Mouse (Mus musculus) gastrocnemius, postnatal 14 days (tissue): ENCODE measurements at regions not wholly inside any gene's neighbourhood (a gene's known extent, or its start where the extent isn't known, plus 50 kb on each side); places are given as distances from the start of the nearest gene placed in this dataset.
"Not testable (repeated sequence)": the region's sequence is repeated elsewhere in the genome, so short reads cannot be mapped to it uniquely, and the experiment has no call there.

ENCODE experiments used
- DNase-seq: peaks from one replicate; pipeline ENCODE4 v3.0.0; 2021; ENCODE audit warnings: mixed read lengths
- intact Hi-C: fragments of 180-260 bp; cut with DNase I; formaldehyde crosslinking; loops from one replicate; pipeline ENCODE4 v1.15.1; 2025; ENCODE audit warnings: low total_unique reads

GRCm38 (mm10) chr9:11441241-11441997, 536.8 kb upstream of the Cntn5 start:
- DNase-seq, intact Hi-C loops: not testable (repeated sequence)

DNA sequence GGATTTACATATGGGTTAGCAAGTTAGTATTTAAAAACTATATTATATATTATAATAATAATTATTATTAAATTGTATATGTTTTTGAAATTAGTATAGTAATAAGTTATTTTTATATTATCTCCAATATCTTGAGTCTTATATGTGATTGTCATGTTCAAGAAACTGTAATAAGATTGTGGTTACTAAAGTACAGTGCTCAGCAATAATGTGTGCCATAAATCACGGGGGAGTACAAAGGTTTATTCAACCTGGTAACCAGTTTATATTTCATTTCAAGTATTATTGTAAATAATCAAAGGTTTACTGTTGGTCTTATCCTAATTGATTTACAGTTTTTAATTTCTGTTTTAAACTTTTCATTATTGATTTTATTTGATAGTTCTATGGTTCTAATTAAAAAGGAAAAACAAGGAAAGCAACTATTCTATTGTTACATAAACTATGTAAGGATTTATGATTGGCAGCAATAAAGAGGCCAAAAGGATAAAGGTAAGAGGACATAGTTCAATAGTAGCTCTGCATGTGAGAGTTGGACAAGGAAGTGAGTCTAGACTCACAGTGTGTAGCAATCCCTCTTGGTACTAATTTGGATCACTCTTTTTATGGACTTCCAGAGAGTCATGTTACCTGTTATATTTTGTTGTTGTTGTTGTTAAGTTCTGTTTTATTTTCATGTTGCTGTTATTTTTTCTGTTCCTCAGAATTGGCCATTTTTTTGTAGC, 532.0 kb upstream of the Cntn5 start:
- intact Hi-C loops, result loop anchor here (10.0 kb wide), 1 partner anchor 522 kb away; no protein-coding TSS in a partner anchor
- no peak for DNase-seq

- no peak for DNase-seq
- intact Hi-C loops, result loop anchor here (10.0 kb wide), 1 partner anchor 521 kb away; no protein-coding TSS in a partner anchor
These were observed 531.4 kb upstream of the Cntn5 start for GRCm38 (mm10) chr9:11436014-11436413.

DNA sequence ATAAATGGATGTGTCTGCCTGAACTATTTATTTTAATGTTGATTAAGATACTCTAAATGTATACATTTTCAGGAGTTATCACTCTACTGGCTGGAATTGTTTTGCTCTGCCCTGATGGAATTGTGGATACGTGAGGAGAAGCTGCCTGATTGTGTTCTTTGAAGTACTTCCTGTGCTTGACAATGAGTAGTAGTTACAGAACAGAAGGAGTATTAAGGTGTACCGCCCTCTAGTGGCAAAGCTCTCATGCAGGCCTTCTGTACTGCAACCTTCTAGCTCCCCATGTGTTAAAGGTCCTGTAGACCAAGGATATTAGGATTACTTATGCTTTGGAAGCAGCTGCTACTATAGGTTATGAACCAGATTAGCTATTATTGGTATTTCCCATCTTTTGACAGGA, 530.4 kb upstream of the Cntn5 start:
- DNase-seq, result no peak
- intact Hi-C loops, result loop anchor here (10.0 kb wide), 1 partner anchor 520 kb away; no protein-coding TSS in a partner anchor

DNA sequence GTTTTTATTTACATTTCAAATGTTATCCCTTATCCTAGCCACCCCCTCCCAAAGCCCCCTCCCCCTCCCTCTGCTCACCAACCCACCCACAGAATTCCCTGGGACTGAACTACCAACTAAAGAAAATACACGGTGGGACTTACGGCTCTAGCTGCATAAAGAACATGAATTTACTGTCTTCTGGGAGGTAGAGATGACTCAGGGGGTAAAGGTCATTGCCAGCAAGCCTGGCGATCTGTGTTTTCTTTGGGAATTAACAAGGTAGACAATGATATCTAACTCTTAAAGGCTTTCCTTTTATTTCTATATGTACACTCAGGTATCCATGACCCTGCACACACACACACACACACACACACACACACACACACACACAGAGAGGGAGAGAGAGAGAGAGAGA, 521.9 kb upstream of the Cntn5 start:
- intact Hi-C loops, result no loop called here
- no peak for DNase-seq

- intact Hi-C loops, result no loop called here
These were observed 492.3 kb upstream of the Cntn5 start for GRCm38 (mm10) chr9:11396829-11397228.

GRCm38 (mm10) chr9:11381648-11382075, 477.1 kb upstream of the Cntn5 start:
- intact Hi-C loops, result no loop called here
- no peak for DNase-seq

More at GRCm38 (mm10) chr9:11396829-11397228, 492.3 kb upstream of the Cntn5 start:
- DNase-seq, result no peak

DNA sequence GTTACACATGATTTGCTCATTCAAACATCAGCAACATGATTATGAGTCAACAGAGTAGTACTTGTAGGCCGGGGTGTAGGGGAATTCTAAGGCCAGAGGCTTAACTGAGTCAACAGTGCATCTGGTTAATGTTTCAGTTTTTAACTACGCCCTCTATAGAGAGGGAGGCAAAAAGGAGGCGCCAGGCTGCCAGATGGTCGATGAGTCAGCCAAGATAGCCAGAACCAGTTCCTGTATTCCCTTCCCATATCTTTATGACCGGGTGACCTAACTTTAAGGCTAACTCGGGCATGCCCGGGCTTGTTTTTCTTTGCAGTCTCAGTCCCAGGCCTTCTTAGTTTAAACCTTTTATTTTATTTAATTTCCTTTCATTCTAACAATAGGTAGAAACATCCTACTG, 476.0 kb upstream of the Cntn5 start:
- DNase-seq, result no peak
- intact Hi-C loops, result no loop called here

DNA sequence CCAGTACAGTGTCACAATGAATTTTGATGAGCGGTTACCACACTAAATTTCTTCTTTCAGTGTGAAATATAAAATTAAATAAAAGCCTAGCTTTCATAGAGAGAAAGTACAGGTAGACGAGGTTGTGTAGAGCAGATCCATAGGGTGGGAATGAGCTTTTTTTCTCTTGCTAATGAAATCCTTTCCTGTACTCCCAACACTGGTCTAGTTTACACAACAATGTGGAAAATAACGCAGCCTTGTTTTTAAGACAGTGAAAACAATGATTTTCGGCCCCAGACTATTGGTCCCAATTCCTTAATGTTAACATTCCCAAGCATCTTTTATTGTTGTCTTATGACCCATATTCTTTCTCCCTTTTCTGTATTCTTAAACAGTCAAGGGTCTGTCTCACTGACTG, 473.5 kb upstream of the Cntn5 start:
- DNase-seq, result no peak
- intact Hi-C loops, result no loop called here

DNA sequence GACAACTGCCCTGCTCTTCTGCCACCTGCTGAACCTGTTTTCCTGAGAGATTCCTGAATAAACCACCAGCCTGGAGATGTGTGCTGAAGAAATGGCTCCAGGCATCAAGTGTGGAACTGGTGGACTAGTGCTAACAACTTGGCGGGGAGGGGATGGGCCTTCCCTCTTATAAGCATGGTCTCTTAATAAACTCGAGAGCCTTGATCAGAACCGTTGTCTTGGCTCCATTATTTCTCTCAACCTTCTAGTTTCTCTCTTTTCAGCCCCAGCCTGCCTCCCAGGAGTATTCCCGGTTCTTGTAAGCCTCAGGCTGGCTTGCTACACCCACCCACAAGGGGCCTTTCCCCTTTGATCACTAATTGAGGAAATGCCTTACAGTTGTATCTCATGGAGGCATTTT, 473.0 kb upstream of the Cntn5 start:
- no peak for DNase-seq
- intact Hi-C loops, result no loop called here

DNA sequence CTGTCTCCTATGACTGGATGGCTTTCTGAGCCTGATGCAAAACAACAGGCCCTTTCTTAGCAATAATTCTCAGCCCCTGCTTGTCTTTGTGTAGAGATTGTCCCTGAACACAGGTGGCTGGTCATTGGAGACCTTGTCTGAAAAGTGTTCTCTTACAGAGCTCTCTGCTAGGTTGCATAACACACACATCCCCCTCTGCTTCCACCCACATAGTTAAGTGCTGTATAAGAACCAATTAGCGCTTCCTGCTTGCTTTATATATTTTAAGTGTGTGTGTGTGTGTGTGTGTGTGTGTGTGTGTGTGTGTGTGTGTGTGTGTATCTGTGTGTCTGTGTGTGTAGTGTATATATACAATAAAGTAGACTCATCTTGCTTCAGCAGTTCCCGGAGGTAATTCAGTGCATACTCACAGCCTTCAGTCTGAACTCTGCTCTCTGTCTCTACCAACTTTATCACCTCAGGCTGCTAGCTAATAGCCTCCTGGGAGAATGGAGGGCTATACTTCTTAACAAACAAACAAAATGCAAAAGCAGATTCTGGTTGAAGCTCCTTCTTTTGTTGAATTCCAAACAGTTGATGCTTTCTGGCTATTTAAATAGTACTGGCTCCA, 468.8 kb upstream of the Cntn5 start:
- no peak for DNase-seq
- intact Hi-C loops, result no loop called here

DNA sequence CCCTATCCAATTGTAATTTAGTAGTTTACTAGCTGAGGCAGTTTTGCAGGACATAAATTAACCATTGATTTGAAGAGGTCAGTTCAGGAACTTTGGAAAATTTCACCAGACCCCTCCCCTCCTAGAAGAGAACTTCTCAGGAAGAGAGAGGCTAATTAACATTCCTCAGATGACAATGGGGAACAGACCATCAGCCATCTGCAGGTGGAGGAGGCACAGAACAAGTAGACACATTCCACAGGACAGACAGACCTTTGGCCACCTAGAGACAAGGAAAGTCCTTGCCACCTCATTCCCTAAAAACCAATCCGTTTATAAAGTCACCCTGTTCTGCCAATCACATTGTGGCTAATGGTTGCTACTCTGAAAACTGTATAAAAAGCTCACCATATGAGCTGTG, 463.5 kb upstream of the Cntn5 start:
- intact Hi-C loops, result no loop called here
- no peak for DNase-seq

GRCm38 (mm10) chr9:11328900-11329299, 424.3 kb upstream of the Cntn5 start:
- DNase-seq, result no peak
- intact Hi-C loops, result no loop called here

DNA sequence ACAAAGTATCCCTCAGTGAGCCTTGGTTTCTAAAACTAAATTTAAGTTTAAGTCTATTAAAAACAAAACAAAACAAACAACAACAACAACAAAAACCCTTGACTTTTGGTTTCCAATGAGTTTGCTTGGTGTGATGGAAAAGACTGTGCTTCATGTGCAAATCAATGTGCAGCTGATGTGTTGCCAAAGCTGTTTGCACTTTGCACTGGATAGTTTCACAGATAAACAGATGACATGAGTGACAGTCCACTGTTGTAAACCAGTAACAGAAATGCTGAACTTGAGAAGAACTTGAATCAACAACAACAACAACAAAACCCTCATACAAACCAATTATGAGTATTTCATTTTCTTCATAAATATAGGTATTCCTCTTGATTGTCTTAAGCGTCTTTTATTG, 412.6 kb upstream of the Cntn5 start:
- intact Hi-C loops, result no loop called here
- DNase-seq, result no peak

DNA sequence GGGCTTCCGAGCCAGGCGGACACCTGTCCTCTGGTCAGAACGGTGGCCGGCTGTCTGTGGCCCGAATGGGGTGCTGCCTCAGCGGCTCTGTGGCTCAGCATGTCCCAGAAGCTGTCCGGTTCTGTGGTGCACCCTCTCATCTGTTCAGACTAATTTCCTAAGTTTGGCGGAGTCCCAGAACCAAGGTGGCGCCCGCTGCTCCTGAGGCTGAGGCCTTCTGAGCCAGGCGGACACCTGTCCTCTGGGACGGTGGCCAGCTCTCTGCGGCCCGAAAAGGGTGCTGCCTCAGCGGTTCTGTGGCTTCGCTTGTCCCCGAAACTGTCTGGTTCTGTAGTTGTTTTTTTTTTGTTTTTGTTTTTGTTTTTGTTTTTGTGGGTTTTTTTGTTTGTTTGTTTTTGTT, 392.5 kb upstream of the Cntn5 start:
- DNase-seq, intact Hi-C loops: not testable (repeated sequence)

GRCm38 (mm10) chr9:11285135-11285534, 380.6 kb upstream of the Cntn5 start:
- intact Hi-C loops, result no loop called here
- DNase-seq, result no peak

DNA sequence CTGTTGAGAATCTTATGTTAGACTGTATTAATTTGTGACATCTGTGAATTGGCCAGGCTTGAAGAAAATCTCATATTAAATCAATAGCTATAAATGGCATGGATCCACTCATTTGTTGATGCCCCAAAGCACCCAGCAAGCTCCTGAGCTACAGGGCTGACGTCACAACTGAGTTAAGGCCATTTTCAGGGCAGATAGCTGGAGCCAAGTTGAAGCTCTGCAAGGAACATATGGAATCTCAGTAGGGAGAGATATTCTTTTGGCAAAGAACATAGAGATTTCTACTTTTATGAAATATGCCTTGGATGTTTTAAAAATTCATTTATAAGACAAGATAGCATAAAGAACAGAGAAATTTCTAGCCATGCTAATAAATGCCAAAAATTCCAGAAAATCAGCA, 380.0 kb upstream of the Cntn5 start:
- DNase-seq, result no peak
- intact Hi-C loops, result no loop called here

DNA sequence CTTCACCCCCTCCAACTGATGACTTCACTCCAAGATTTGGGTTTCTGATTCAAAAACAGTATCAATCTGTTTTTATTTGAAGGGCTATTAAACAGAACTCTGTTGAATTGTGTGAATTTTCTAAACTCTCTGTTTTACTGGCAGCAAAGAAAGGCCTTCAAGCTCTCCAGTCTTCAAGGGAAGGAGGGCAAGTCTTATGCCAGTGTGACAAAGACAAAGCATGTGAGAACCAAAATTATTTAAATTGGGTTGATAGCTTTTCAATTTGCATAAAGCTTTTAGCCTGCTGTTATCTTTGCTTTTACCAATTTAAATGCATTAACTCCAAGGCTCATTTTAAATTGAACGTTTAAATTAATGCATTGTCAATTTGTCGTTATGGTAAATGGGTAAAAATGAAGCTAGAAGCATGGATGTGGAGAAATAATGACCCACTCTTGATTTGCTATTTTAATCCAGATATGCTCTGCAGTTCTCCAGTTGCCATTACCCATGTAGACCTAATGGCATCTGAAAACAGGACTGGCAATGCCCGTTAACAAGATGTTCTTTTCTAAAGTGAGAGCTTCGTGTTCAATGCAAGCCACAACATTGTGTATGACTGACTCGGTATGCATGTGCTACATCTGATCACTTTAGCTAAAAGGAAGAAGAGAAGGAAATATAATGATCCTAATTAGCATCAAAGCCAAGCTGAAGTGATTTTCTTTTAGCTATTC, 375.0 kb upstream of the Cntn5 start:
- intact Hi-C loops, result no loop called here

DNA sequence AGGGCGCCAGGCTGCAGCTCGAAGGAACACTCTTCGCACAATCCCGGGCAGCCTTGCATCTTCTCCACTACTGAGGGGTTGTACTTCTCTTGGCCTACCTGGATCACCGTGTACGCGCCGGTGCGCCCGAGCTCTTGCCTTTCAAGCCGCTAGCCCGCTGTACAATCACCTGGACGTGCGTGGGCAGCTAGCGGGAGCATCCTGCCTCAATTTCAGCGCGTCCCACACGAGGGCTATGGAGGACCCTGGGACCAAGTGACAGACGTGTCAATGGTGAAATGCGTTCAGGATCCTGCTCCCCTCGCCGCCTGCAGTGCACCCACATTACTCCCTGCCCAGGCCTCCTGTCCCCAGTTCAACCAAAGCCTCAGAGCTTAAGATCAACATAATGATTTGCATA, 373.2 kb upstream of the Cntn5 start:
- intact Hi-C loops, result no loop called here

More for the DNA sequence above, 375.0 kb upstream of the Cntn5 start:
- DNase-seq, result no peak

GRCm38 (mm10) chr9:11276966-11277365, 372.4 kb upstream of the Cntn5 start:
- no peak for DNase-seq
- intact Hi-C loops, result no loop called here

More for the DNA sequence above, 373.2 kb upstream of the Cntn5 start:
- no peak for DNase-seq
